Mouse (Mus musculus): ENCODE measurements around the gene Ttc7b.

- TF ChIP-seq CTCF (IDR thresholded peaks at IDR 0.05; ENCODE audit: low read depth) (no peak), EP300 (IDR thresholded peaks at IDR 0.05; ENCODE audit: low read depth) (no peak)
These were observed 216.3 kb downstream of the Ttc7b start for GRCm38 (mm10) chr12:100304280-100304679.

Data from liver, postnatal 0 days (tissue).